Mouse (Mus musculus) kidney, adult 10 weeks (tissue): ENCODE data around the gene Tada1. TPM values are rescaled to one million over a fixed set of nuclear protein-coding genes. Genes with fewer than 3 reads are reported as not detected.

Experiments
- polyA plus RNA-seq: library from polyadenylated mRNA; stranded (reverse); fragments of 350-450 nt; fragmentation: Illumina TruSeq; extraction: RNeasy Lipid Tissue Mini Kit (QIAGEN cat#74804); gene quantifications from one replicate; pipeline ENCODE4 v1.2.3, GENCODE M21; 2014; ENCODE audit warnings: low read depth, low replicate concordance

Gene Tada1
- polyA plus RNA-seq: 19.8 TPM

GRCm38 (mm10) chr1:166379013-166379629 lies at the start of gene Tada1:
TSS of gene Tada1 (plus strand) at chr1:166379097.

GRCm38 (mm10) chr1:166409701-166410220 lies 30.9 kb downstream of the Tada1 start, which contains the start of gene Pogk:
TSS of gene Pogk (minus strand) at chr1:166409863.

Other genes with a start within 250 kb of the Tada1 start
- gene Gpa33, start 248.9 kb upstream of the Tada1 start, polyA plus RNA-seq: not detected
- gene Mael, start 140.3 kb upstream of the Tada1 start, polyA plus RNA-seq: not detected
- gene Ildr2, start 125.0 kb upstream of the Tada1 start, polyA plus RNA-seq: 44.1 TPM
- 12.9 TPM for gene Pogk, start 30.8 kb downstream of the Tada1 start, polyA plus RNA-seq
- gene Gm4846, start 118.5 kb downstream of the Tada1 start, polyA plus RNA-seq: not detected